Mouse (Mus musculus): ENCODE results near the gene Inhbe. TPM values are rescaled to one million over a fixed set of nuclear protein-coding genes. Genes with fewer than 3 reads are reported as not detected.

The Inhbe gene
- polyA plus RNA-seq, 1 experiment from 2014 or later, result 0.99 TPM

DNA sequence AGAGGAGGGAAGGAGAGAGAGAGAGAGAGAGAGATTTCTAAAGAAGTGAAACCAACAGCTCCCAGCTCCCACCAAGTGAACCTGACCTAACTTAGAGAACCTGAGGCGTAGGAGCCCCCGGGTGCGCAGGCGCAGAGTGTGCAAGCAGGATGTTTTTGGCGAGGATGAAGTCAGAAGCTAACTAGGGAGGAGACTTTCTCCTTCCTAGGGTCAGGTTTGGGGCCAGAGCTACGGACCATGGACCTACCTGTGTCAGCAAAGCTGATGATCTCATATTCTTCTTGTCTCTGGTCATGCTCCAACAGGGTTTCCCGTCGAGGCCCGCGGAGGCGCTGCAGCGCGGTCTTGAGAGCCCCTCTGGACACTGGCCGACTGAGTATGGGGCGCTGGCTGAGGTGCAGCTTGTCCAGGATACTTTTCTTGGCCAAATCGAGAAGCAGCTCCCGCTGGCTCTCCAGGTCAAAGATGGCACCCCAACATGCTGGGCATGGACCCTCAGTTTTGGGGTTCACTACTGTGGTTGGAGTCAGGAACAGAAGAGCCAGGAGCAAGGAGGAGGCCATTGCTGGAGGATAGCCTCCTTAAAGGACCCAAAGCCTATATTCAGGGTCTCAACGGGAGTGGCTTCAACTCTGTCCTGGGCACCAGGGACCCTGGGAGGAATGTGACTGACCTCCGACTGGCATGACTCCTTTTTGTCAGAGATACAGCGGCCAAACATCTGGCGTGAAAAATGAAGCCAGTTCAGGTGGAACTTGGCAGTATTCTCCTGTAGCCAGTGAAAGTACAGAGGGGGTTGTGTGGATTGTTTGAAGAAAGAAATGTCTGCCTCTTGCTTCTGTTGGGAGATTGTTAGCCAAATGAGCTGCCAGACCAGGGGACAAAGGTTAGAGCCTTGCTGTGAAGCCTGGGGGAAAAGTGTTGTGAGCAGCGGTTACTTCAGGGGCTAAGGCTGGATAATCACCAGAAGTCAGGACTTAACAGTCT is 15.9 kb upstream of the Inhbe start, which contains the start of gene Inhbc:
Inhbc (minus strand) TSS at position 598 of the 987 bp plus-strand sequence.
- Histone ChIP-seq H3K4me1 (ENCODE audit: control insufficient read depth, low read depth, low read length) (no peaks in the 10 kb centered on the region), H3K27me3 (ENCODE audit: control insufficient read depth, insufficient read depth, low read depth, low read length) (no peaks in the 10 kb centered on the region), H3K9ac (ENCODE audit: low read depth, low read length) (peak within 1 kb of the TSS; percentile 4; the same call in 1 of the 2 replicates), H3K9me3 (replicated peaks; ENCODE audit: control insufficient read depth, low read length) (no peaks in the 10 kb centered on the region), H3K27ac (ENCODE audit: low read length) (peak within 1 kb of the TSS; percentile 74), H3K36me3 (ENCODE audit: control insufficient read depth, insufficient read depth) (no peaks in the 10 kb centered on the region), H3K4me3 (ENCODE audit: low read depth, low read length) (no peak within 1 kb of the TSS), H3K4me2 (ENCODE audit: low read depth, low read length) (peak within 1 kb of the TSS; percentile 27)
- 64% methylated on average over 22 of the region's 22 CpGs for WGBS (ENCODE audit: insufficient replicate concordance)
- ATAC-seq (ENCODE audit: low read depth), result 0 out of 2 replicates have a peak, but pooled peaks have one; percentile 15

DNA sequence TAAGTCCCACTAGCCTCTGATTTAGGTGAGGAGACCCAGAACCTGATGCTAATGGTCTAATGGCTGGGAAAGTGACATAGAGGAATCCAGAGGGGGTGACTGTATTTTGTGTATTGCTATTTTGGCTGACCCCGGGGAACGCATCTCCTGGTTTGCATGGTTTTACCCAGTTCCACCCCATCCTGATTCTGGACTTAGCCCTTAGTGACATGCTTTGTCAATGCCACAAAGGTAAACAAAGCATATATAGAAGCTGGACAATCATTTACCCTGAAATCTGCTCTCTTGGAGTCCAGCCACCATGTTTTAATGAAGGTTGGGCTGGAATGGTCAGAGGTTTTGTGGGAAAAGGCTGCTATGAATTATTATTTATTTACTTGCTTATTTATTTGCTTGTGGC is 14.1 kb upstream of the Inhbe start:
- ATAC-seq (ENCODE audit: low read depth), result peak; percentile 82
- Histone ChIP-seq H3K4me2 (ENCODE audit: low read depth, low read length) (0 out of 2 replicates have a peak overlapping the region, but pooled peaks have one; percentile 27), H3K4me3 (ENCODE audit: low read depth, low read length) (no peak overlapping the region)

DNA sequence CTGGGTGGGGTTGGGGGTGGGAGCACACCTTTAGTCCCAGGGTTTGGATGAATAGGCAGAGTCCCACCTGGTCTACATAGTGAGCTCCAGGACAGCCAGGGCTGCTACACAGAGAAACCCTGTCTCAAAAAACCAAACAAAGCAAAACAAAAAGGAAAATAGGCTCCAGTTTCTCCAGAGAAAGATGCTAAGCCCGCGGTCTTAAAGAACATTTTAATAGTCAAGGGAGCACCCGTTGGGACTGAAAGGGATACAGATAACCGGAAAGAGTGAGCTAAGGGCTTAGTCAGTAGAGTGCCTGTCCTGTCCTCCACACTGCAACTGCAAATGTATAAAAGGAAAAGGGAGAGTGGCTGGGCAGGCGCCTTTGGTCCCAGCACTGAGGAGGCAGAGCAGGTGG is 12.9 kb upstream of the Inhbe start:
- H3K4me2 ChIP-seq (ENCODE audit: low read depth, low read length), result no peak overlapping the region
- 65% methylated on average over 5 of the region's 5 CpGs for WGBS (ENCODE audit: insufficient replicate concordance)
- peaks cover 2% of the 10 kb centered on the region; the same call in 1 of the 2 replicates for H3K36me3 ChIP-seq (ENCODE audit: control insufficient read depth, insufficient read depth)
- ATAC-seq (ENCODE audit: low read depth), result no peak
- no peaks in the 10 kb centered on the region for H3K27me3 ChIP-seq (ENCODE audit: control insufficient read depth, insufficient read depth, low read depth, low read length)
- H3K4me3 ChIP-seq (ENCODE audit: low read depth, low read length), result no peak overlapping the region
- no peak overlapping the region for H3K9ac ChIP-seq (ENCODE audit: low read depth, low read length)
- no peaks in the 10 kb centered on the region for H3K9me3 ChIP-seq (replicated peaks; ENCODE audit: control insufficient read depth, low read length)
- H3K27ac ChIP-seq (ENCODE audit: low read length), result no peak overlapping the region; the same call in 1 of the 2 replicates
- no peaks in the 10 kb centered on the region for H3K4me1 ChIP-seq (ENCODE audit: control insufficient read depth, low read depth, low read length)

More for the DNA sequence above, 14.1 kb upstream of the Inhbe start:
- WGBS (ENCODE audit: insufficient replicate concordance), result 77% methylated on average over 2 of the region's 2 CpGs
- Histone ChIP-seq H3K27ac (ENCODE audit: low read length) (peak overlapping the region; percentile 77), H3K27me3 (ENCODE audit: control insufficient read depth, insufficient read depth, low read depth, low read length) (no peaks in the 10 kb centered on the region), H3K9me3 (replicated peaks; ENCODE audit: control insufficient read depth, low read length) (no peaks in the 10 kb centered on the region), H3K4me1 (ENCODE audit: control insufficient read depth, low read depth, low read length) (no peaks in the 10 kb centered on the region), H3K9ac (ENCODE audit: low read depth, low read length) (no peak overlapping the region), H3K36me3 (ENCODE audit: control insufficient read depth, insufficient read depth) (no peaks in the 10 kb centered on the region)

DNA sequence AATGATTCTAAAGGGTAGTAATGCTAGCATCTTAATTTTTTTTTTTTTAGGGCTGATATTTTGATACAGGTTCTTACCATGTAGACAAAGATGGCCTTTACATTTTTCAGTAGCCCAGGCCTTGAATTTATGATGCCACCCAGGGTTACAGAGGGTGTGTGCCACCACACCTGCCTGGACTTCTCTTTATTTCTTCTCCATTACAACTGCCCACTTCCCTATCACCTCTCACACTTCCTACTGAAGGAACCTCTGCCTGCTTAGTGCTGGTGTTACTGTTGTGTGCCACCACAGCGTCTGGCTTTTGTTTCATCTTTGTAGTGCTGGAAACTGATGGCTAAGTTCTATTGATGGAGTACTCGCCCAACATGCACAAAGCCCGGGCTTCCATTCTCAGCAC is 6.5 kb upstream of the Inhbe start:
- no peaks in the 10 kb centered on the region for H3K9me3 ChIP-seq (replicated peaks; ENCODE audit: control insufficient read depth, low read length)
- no peak overlapping the region for H3K9ac ChIP-seq (ENCODE audit: low read depth, low read length)
- 45% methylated on average over 3 of the region's 3 CpGs for WGBS (ENCODE audit: insufficient replicate concordance)
- peaks cover 3% of the 10 kb centered on the region; the same call in 1 of the 2 replicates for H3K36me3 ChIP-seq (ENCODE audit: control insufficient read depth, insufficient read depth)
- no peak overlapping the region for H3K4me3 ChIP-seq (ENCODE audit: low read depth, low read length)
- H3K27me3 ChIP-seq (ENCODE audit: control insufficient read depth, insufficient read depth, low read depth, low read length), result no peaks in the 10 kb centered on the region
- no peak overlapping the region for H3K27ac ChIP-seq (ENCODE audit: low read length)
- ATAC-seq (ENCODE audit: low read depth), result no peak
- no peaks in the 10 kb centered on the region for H3K4me1 ChIP-seq (ENCODE audit: control insufficient read depth, low read depth, low read length)
- no peak overlapping the region for H3K4me2 ChIP-seq (ENCODE audit: low read depth, low read length)

- 65% methylated on average over 10 of the region's 10 CpGs for WGBS (ENCODE audit: insufficient replicate concordance)
- H3K9ac ChIP-seq (ENCODE audit: low read depth, low read length), result no peak overlapping the region
- H3K36me3 ChIP-seq (ENCODE audit: control insufficient read depth, insufficient read depth), result no peaks in the 10 kb centered on the region
- ATAC-seq (ENCODE audit: low read depth), result peak; percentile 68
- H3K4me2 ChIP-seq (ENCODE audit: low read depth, low read length), result no peak overlapping the region
- H3K4me1 ChIP-seq (ENCODE audit: control insufficient read depth, low read depth, low read length), result peaks cover 4% of the 10 kb centered on the region
- H3K9me3 ChIP-seq (replicated peaks; ENCODE audit: control insufficient read depth, low read length), result no peaks in the 10 kb centered on the region
- H3K27me3 ChIP-seq (ENCODE audit: control insufficient read depth, insufficient read depth, low read depth, low read length), result no peaks in the 10 kb centered on the region
- no peak overlapping the region for H3K4me3 ChIP-seq (ENCODE audit: low read depth, low read length)
- H3K27ac ChIP-seq (ENCODE audit: low read length), result peak overlapping the region; percentile 31
Measured at GRCm38 (mm10) chr10:127355336-127355735, 1.1 kb upstream of the Inhbe start.

DNA sequence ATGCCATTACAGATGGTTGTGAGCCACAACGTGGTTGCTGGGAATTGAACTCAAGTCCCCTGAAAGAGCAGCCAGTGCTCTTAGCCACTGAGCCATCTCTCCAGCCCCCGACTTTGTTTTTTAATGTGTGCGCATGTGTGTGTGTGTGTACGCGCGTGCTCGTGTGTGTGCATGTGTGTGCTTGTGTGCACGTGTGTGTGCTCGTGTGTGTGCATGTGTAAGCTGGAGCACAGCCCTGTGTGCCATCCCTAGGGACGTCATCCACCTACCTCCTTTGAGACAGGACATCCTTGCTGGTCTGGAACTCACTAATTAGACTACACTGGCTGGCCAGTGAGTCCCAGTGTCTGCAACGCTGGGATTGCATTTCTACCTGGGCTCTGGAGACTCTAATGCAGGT is 1.4 kb downstream of the Inhbe start:
- Histone ChIP-seq H3K27ac (ENCODE audit: low read length) (peak overlapping the region; percentile 56; the same call in 1 of the 2 replicates), H3K36me3 (ENCODE audit: control insufficient read depth, insufficient read depth) (no peaks in the 10 kb centered on the region), H3K9ac (ENCODE audit: low read depth, low read length) (no peak overlapping the region), H3K4me3 (ENCODE audit: low read depth, low read length) (no peak overlapping the region), H3K4me1 (ENCODE audit: control insufficient read depth, low read depth, low read length) (peaks cover 6% of the 10 kb centered on the region), H3K9me3 (replicated peaks; ENCODE audit: control insufficient read depth, low read length) (no peaks in the 10 kb centered on the region), H3K27me3 (ENCODE audit: control insufficient read depth, insufficient read depth, low read depth, low read length) (no peaks in the 10 kb centered on the region), H3K4me2 (ENCODE audit: low read depth, low read length) (no peak overlapping the region)
- WGBS (ENCODE audit: insufficient replicate concordance), result 64% methylated on average over 11 of the region's 11 CpGs
- ATAC-seq (ENCODE audit: low read depth), result no peak

GRCm38 (mm10) chr10:127352187-127352586 is 2.0 kb downstream of the Inhbe start:
- peaks cover 6% of the 10 kb centered on the region for H3K4me1 ChIP-seq (ENCODE audit: control insufficient read depth, low read depth, low read length)
- no peak overlapping the region for H3K9ac ChIP-seq (ENCODE audit: low read depth, low read length)
- H3K4me3 ChIP-seq (ENCODE audit: low read depth, low read length), result no peak overlapping the region
- no peaks in the 10 kb centered on the region for H3K9me3 ChIP-seq (replicated peaks; ENCODE audit: control insufficient read depth, low read length)
- 57% methylated on average over 9 of the region's 9 CpGs for WGBS (ENCODE audit: insufficient replicate concordance)
- peak overlapping the region; percentile 64 for H3K27ac ChIP-seq (ENCODE audit: low read length)
- H3K27me3 ChIP-seq (ENCODE audit: control insufficient read depth, insufficient read depth, low read depth, low read length), result no peaks in the 10 kb centered on the region
- H3K36me3 ChIP-seq (ENCODE audit: control insufficient read depth, insufficient read depth), result no peaks in the 10 kb centered on the region
- H3K4me2 ChIP-seq (ENCODE audit: low read depth, low read length), result no peak overlapping the region
- peak; percentile 57 for ATAC-seq (ENCODE audit: low read depth)

- no peak overlapping the region for H3K4me2 ChIP-seq (ENCODE audit: low read depth, low read length)
- peak overlapping the region; percentile 64 for H3K27ac ChIP-seq (ENCODE audit: low read length)
- H3K27me3 ChIP-seq (ENCODE audit: control insufficient read depth, insufficient read depth, low read depth, low read length), result no peaks in the 10 kb centered on the region
- no peaks in the 10 kb centered on the region for H3K36me3 ChIP-seq (ENCODE audit: control insufficient read depth, insufficient read depth)
- peak; percentile 63 for ATAC-seq (ENCODE audit: low read depth)
- WGBS (ENCODE audit: insufficient replicate concordance), result 56% methylated on average over 8 of the region's 8 CpGs
- H3K4me1 ChIP-seq (ENCODE audit: control insufficient read depth, low read depth, low read length), result peaks cover 6% of the 10 kb centered on the region
- no peak overlapping the region for H3K4me3 ChIP-seq (ENCODE audit: low read depth, low read length)
- no peaks in the 10 kb centered on the region for H3K9me3 ChIP-seq (replicated peaks; ENCODE audit: control insufficient read depth, low read length)
- no peak overlapping the region for H3K9ac ChIP-seq (ENCODE audit: low read depth, low read length)
Measured at GRCm38 (mm10) chr10:127351719-127352118, 2.5 kb downstream of the Inhbe start.

DNA sequence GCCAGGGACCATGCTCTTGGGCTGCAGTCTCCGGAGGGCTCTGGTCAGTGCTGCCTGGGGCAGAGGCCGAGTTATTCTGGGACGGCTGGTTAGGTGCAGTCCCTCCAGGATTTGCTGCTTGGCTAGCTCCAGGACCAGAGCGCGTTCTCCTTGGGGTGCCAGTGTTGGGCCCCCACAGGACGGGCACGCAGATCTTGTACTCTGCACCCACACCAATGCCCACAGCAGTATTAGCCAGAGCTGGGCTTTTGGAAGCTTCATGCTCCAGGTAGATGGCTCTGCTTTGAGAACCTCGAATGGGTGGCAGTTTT is 3.0 kb downstream of the Inhbe start:
- WGBS (ENCODE audit: insufficient replicate concordance), result 64% methylated on average over 8 of the region's 8 CpGs
- peak overlapping the region; percentile 64 for H3K27ac ChIP-seq (ENCODE audit: low read length)
- peak overlapping the region; percentile 13; the same call in 1 of the 2 replicates for H3K4me3 ChIP-seq (ENCODE audit: low read depth, low read length)
- peaks cover 6% of the 10 kb centered on the region for H3K4me1 ChIP-seq (ENCODE audit: control insufficient read depth, low read depth, low read length)
- H3K36me3 ChIP-seq (ENCODE audit: control insufficient read depth, insufficient read depth), result no peaks in the 10 kb centered on the region
- no peak for ATAC-seq (ENCODE audit: low read depth)
- H3K4me2 ChIP-seq (ENCODE audit: low read depth, low read length), result peak overlapping the region; percentile 48; the same call in 1 of the 2 replicates
- 0 out of 2 replicates have a peak overlapping the region, but pooled peaks have one; percentile 8 for H3K9ac ChIP-seq (ENCODE audit: low read depth, low read length)
- no peaks in the 10 kb centered on the region for H3K9me3 ChIP-seq (replicated peaks; ENCODE audit: control insufficient read depth, low read length)
- no peaks in the 10 kb centered on the region for H3K27me3 ChIP-seq (ENCODE audit: control insufficient read depth, insufficient read depth, low read depth, low read length)
